Mouse (Mus musculus): ENCODE data around the gene Otx2. TPM values are rescaled to one million over a fixed set of nuclear protein-coding genes. Genes with fewer than 3 reads are reported as not detected.

Gene Otx2
- total and polyA plus RNA-seq, 3 experiments: not detected

DNA sequence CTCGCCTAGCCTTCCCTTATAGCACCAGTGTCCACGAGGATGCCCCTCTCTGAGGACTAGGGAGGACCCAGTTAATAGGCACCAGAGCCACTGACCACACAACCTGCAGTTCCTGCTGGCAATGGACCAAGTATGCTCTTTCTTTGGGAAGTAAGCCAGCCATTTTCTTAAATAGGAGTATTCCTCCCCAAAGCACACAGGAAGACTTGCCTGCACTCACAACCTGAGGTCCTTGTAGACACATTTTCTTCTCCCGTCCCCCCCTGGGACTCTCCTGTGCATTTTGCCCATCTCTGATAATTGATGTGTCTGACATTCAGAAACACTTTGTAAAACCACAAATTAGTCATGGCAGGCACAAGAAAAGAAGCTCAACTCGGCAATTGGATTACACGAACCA lies 57.3 kb downstream of the Otx2 start:
- Histone ChIP-seq H3K9ac (ENCODE audit: control insufficient read depth, low read depth, low read length, poor library complexity, severe bottlenecking) (no peak overlapping the region), H3K27me3 (ENCODE audit: control insufficient read depth in 1 of 2, insufficient read depth in 2 of 2, low read length in 2 of 2) (no peaks in the 10 kb centered on the region), H3K9me3 (replicated peaks; ENCODE audit: insufficient read depth, low read length) (no peaks in the 10 kb centered on the region), H3K27ac (ENCODE audit: control insufficient read depth, low read depth, low read length) (no peak overlapping the region), H3K4me3 (ENCODE audit: control insufficient read depth in 1 of 2, insufficient read depth in 1 of 2, low read depth in 2 of 2, low read length in 2 of 2) (no peak overlapping the region), H3K79me2 (ENCODE audit: control insufficient read depth, insufficient read depth, low read length, poor library complexity) (no peaks in the 10 kb centered on the region), H3K4me1 (ENCODE audit: control insufficient read depth in 1 of 2, insufficient read depth in 2 of 2, low read length in 2 of 2) (no peaks in the 10 kb centered on the region), H3K36me3 (ENCODE audit: control insufficient read depth in 1 of 2, insufficient read depth in 2 of 2, low read length in 2 of 2) (no peaks in the 10 kb centered on the region)
- TF ChIP-seq NRF1 (IDR thresholded peaks at IDR 0.05; ENCODE audit: insufficient read depth, low read depth, low read length, poor library complexity, severe bottlenecking): no peak
- no peak for TF ChIP-seq SIN3A (IDR thresholded peaks at IDR 0.05; ENCODE audit: low read length)
- no peak for TF ChIP-seq TBP (IDR thresholded peaks at IDR 0.05; ENCODE audit: low read depth, low read length)
- no peak for TF ChIP-seq ZMIZ1 (IDR thresholded peaks at IDR 0.05; ENCODE audit: low read depth, low read length)
- TF ChIP-seq MAX (IDR thresholded peaks at IDR 0.05; ENCODE audit: low read length): no peak
- TF ChIP-seq SMC3 (IDR thresholded peaks at IDR 0.05; ENCODE audit: low read depth, low read length): no peak
- no peak for DNase-seq (ENCODE audit: low read depth, low spot score)

DNA sequence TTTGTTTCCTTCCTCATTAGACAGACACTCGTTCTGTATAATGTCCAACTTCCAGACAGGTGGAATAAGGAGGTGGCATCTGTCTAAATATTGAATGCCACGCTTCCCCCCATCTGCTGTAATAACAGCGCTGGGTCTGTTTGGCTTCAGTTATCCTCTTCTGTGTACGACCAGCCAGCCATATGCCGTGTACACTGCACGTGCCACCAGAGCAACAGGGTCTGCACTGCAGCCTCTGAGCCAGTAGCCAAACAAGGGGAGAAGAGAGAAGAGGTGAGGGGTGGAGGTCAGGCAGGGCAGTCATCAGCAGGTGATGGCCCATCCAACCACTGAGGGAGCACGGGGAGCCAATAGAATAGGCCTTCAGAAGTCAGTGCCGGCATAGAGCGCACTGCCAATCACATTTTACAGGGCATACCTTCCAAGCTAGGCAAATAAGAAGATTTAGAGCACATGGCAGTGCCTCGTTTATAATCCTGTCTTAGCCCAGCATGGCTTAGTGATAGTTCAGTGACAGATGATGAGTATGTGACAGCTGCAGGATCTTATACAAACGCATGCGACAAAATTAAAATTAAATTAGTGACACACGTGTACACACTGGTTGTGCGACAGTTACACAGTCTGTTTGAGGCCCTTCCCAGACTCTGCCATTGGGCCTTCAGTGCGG lies 64.8 kb downstream of the Otx2 start:
- Histone ChIP-seq H3K9ac (ENCODE audit: control insufficient read depth, low read depth, low read length, poor library complexity, severe bottlenecking) (no peak overlapping the region), H3K36me3 (ENCODE audit: control insufficient read depth in 1 of 2, insufficient read depth in 2 of 2, low read length in 2 of 2) (no peaks in the 10 kb centered on the region), H3K27me3 (ENCODE audit: control insufficient read depth in 1 of 2, insufficient read depth in 2 of 2, low read length in 2 of 2) (no peaks in the 10 kb centered on the region), H3K27ac (ENCODE audit: control insufficient read depth, low read depth, low read length) (no peak overlapping the region), H3K4me1 (ENCODE audit: control insufficient read depth in 1 of 2, insufficient read depth in 2 of 2, low read length in 2 of 2) (no peaks in the 10 kb centered on the region), H3K9me3 (replicated peaks; ENCODE audit: insufficient read depth, low read length) (no peaks in the 10 kb centered on the region), H3K4me3 (ENCODE audit: control insufficient read depth in 1 of 2, insufficient read depth in 1 of 2, low read depth in 2 of 2, low read length in 2 of 2) (no peak overlapping the region), H3K79me2 (ENCODE audit: control insufficient read depth, insufficient read depth, low read length, poor library complexity) (no peaks in the 10 kb centered on the region)
- TF ChIP-seq CTCF (IDR thresholded peaks at IDR 0.05 in 2 of 3, conservative IDR thresholded peaks at IDR 0.05 in 1 of 3; ENCODE audit: control insufficient read depth in 1 of 3, insufficient read depth in 1 of 3, low read depth in 2 of 3, low read length in 3 of 3, poor library complexity in 1 of 3, severe bottlenecking in 1 of 3) (no peak), NRF1 (IDR thresholded peaks at IDR 0.05; ENCODE audit: insufficient read depth, low read depth, low read length, poor library complexity, severe bottlenecking) (no peak), UBTF (IDR thresholded peaks at IDR 0.05; ENCODE audit: borderline replicate concordance, insufficient read depth, low read depth, low read length) (no peak), MAFK (IDR thresholded peaks at IDR 0.05; ENCODE audit: borderline replicate concordance, low read depth, low read length) (no peak), NELFE (IDR thresholded peaks at IDR 0.05; ENCODE audit: low read depth, low read length) (no peak), KAT2A (conservative IDR thresholded peaks at IDR 0.05; ENCODE audit: low read depth, low read length) (no peak)
- no peak for DNase-seq (ENCODE audit: low read depth, low spot score)

Other genes starting within 250 kb of the Otx2 start
- gene Tmem260, start 227.7 kb downstream of the Otx2 start, total RNA-seq (2012; rRNA removed): 2.7 and 2.8 TPM in 2 replicates
- gene Tmem260, start 227.7 kb downstream of the Otx2 start, polyA plus RNA-seq (2012; ENCODE audit: insufficient read depth in 1 of 2, insufficient read length in 2 of 2, low read depth in 1 of 2, low replicate concordance in 2 of 2, missing spikeins in 1 of 2): 1 to 10 TPM in 1 of 2 experiments, not detected in 1; 5.6 TPM